Mouse (Mus musculus): ENCODE results near the gene Nhej1.
A peak's percentile ranks its signal among the peaks of the same experiment; 100 is the strongest.

Nhej1 gene

DNA sequence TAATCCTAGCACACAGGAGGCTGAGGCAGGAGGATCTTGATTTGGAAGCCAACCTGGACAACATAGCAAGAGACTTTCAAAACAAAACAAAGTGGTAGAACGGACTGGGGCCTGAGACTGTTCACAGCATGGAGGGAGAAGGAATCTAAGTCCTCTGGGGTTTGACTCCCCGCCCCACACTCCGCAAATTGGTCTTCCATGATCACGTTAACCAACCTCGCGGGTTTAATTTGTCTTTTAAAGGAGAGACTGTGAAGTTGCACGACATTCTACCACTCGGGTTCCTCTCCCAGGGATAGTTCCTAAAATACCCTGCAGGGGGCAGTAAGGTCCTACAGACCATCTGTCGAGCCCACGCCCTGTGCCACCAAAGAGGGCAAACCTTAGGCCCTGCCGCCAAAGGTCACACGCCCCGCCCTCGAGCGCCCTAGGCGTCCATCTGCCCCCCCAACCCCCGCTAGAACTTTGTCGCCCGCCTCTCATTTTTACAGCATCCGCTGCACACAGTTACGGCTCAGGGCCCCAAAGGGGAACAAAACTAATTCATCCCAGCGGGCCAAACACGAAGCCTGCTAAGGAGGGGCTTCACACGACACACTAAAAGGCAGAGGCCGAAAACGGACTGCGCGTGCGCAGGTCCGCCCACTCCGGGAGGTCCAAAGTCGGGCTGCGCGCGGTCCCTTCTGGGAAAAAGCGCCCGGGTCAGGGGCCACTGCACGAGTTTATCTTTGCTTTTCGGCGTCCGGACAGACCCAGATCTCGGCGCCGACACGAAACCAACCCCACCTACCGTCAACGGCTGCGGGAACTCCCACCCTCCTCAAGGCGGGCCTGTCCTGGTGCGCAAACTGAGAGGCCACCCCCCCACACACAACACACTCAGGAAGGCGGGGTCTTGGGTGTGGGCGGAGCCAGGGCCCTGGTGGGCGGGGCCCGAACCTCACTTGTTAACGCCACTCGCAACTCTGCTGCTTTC, at the start of gene Nhej1:
TSS of gene Nhej1 (minus strand) at position 855 of the 976 bp plus-strand sequence.
- peak; percentile 90 to 98 for DNase-seq

DNA sequence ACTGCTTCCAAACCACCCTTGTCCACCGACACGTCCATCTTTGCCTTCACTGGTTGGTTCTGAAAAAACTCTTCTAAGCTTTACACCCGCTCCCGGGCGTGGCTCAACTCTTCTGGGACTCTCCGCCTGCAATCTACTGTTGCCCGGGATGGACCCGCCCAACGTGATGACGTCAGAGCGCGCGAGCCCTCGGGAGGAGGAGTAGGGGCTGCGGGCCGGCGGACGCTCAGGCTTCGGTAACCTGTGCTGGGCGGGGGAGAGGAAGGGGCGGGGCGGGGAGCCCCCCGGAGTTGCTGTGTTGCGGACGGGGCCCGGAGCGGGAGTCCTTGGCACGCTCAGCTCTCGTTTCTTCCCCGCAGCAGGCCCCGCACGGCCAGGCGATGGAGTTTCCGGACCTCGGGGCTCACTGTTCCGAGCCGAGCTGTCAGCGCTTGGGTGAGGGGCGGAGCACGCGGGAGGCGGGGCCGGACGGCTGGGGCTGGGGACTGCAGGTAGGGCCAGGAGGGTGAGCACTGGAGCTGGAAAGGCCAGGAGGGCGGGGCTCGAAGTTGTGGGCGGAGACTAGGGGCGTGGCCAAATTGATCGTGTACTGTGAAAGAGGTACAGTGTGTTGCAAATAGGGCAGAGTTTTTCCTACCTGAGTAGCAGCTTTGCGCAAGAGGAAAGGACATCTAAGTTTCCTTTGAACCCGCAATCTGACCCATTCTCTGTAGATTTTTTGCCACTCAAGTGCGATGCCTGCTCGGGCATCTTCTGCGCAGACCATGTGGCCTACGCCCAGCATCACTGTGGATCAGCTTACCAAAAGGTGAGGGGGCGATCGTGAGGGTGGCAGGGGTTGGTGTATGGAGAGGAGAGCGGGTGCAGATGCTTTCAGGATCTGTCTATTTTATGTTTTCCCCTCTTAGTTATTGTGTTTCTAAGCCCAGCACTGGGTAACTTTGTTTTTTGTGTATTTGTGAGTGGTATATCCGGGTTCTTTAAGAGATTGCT, 43.8 kb upstream of the Nhej1 start, which contains the start of gene Zfand2b:
TSS of gene Zfand2b (plus strand) at position 175 of the 993 bp plus-strand sequence.
- DNase-seq, result peak; percentile 98 to 99

DNA sequence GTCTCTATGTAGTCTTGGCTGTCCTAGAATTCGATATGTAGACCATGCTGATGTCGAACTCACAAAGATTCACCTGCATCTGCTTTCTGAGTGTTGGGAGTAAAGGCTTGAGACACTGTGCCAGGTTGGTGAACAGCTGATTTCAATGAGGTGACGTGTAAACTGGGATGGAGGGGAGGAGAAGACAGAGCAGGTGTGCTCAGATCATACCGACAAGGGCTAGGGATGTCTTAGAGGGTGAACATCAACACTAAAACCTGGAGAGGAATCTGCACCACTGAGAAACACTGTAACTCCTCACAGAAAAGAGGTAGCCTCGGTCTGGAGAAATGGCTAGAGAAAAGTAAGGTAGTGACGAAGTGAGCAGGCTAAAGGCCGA, 43.1 kb upstream of the Nhej1 start:
- DNase-seq, result no peak

DNA sequence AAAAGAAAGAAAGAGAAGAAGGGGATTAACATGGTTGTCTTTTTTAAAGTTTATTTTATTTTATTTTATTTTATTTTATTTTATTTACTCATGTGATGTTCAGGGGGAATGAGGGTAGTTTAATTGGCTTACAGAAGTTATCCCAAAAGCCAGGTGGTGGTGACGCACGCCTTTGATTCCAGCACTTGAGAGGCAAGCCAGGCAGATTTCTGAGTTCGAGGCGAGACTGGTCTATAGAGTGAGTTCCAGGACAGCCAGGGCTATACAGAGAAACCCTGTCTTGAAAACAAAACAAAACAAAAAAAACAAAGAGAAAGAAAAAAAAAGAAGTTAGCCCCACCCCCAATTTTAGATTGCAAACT, 35.2 kb upstream of the Nhej1 start:
- no peak for DNase-seq

DNA sequence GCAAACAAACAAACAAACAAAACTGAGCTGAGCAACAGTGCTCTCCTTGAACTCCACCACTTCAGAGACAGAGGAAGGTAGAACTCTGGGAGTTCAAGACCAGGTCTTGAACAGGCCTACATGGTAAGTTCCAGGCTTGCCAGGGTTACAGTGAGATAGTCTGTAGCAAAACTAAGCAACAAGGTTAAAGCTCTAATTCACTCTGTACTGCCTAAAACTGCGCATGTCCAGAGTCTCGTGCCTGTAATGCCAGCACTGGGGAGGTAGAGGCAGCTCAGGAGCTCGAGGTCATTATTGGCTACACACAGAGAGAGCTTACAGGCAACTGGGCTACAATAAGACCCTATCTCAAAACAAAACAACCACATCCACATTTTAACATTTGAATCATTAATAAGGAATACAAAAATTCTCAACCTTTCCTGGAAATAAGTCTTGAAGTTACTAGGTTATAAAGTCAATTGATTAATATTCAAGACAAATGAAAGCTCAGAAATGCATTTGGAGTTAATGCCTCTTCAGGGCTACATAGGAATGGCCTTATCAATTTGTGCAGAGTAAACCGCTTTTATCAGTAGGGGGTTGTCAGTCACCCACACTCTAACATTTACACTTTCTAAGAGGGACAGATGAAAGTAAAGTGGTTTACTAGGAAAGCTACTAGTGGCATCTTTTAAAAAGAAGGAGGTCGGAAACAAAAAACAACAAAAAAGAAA, 34.7 kb upstream of the Nhej1 start:
- DNase-seq, result no peak

DNA sequence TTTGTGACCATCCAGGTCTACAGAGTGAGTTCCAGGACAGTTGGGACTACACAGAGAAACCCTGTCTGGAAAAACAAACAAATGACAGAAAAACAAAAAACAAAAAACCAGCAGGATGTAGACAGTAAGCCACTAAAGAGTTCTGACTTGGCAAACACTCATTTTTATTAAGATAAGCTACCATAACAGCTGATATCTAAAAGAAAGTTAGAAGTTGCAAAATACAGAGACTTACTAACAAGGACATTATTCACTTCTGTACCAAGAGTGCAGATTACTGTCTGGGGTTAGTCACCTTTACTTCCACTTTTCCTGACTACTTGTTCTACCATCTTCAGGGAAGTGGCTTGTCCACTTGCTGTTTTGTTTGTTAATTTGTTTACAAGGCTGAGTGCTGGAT, 34.0 kb upstream of the Nhej1 start:
- no peak for DNase-seq

DNA sequence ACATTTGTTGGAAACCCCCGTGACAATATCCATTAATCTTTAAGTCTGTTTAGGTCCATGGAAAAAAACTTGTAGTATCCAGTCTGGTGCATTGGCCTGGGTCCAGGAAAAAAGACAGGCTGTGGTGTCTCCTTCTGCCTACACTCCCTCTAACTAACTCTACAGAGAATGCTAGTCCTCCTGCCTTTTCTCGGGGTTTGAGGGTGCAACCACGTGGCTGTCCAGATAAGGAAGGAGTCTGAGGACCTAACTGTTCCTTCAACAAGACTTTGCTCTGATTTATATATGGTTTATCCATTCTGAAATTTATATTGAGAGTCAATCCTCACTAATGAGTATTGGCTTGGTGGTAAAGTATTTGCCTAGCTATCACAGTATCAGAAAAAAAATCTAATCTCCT, 30.8 kb upstream of the Nhej1 start:
- DNase-seq, result no peak

DNA sequence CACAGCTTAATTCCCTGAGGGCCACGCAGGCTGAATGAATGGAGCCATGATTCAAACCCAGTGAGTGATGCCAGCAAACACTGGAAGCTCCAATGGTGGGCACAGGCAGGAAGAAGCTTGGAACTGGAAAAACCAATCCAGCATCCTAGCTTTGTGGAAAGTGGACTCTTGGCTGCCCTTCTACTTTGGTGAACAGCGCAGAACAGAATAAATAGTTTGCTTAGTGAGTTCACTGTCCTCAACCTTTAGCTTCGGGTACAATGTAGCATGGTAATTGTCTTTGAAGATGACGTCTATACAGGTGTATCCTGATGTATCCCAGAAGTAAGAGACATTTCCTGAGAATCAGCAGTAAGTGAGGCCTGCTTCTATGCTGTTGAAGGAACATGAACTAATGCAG, 23.7 kb upstream of the Nhej1 start:
- DNase-seq, result no peak

DNA sequence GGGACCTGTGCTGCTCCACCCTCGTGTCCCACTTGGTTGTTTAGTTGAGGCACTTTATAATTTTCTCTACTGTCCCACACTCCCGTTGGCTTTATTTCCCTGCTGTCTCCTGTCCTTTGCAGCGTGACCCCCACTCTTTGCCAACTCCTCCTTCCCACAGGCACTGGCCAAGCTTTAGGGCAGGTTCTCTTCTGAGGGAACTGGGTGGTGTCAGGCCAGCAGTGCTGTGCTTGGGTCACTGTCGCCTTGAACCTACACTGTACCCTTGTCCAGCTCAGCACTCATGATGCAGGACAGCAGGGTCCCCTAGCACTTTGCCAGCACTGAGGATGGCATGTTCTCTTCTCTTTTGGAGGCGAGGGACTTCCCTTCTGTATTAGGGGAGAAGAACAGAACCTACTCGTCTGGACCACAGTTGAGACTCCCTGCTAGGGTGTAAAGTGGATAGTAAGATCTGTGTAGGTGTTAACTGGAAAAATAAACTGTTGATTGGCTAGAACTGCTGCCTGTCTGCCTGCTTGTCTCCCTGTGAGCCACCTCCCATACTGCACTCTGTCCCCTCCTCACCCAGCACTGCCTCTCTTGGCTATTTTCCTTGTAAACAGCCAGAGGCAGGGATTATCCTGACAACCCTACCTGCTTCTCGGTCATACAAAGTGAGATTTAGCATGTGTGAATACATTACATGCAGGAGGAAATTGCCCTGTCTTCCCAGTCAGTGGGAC, 22.6 kb upstream of the Nhej1 start:
- no peak for DNase-seq

DNA sequence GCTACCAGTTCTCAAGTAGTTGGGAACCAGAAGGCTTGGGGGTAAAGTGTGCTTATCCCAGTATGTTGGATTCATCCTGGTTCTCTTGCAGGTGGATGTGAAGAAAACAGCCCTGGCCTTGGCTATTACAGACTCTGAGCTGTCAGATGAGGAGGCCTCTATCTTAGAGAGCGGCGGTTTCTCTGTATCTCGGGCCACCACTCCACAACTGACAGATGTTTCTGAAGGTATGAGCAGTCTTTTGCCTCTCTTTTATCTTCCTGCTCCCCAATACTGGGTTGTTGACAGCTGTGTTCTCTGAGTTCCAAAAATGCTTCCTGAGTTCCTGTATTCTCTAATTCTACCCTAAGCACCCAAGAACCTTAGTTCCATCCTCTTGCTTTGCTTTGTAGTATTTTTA, 20.6 kb upstream of the Nhej1 start:
- no peak for DNase-seq

DNA sequence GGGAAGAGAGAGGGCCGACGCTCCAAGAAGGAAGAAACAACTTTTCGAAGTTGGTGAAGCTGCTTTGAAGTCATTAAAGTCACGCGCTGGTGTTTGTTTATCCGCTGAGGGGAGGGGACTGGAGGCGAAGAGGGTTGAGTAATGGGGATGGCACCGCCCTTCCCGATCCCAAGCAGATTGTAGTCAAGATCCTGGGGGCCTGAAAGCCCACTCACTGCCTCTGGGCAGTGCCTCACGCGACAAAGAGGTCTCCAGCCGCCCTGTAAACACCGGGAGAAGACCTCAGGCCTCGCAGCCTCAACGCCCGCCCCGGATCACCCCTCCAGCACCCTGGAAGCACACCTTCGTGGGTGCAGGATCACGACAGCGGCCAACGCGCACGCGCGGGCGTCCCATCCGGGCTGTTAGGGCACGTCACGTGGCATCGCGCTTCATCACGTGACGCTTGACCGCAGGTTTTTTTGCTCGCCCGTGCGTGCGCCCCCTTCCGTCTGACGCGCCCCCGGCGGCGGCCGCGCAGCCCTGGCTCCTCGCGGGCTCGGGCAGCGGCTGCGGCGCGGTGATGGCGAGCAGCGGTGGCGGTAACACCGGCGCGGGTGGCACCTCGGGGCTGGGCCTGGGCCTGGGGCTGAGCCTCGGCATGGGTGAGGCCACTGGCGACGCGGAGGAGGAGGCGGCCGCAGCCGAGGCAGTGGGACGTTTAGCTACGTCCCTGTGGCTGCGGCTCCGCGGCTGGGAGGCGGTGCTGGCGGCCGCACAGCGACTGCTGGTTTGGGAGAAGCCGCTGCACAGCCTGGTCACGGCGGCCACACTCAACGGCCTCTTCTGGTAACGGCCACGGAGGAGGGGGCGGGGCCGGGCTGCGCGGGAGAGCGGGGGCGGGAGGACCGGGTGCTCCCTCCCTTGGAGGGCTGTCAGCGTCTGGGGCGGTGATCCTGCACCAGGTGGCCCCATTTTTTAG, 17.6 kb upstream of the Nhej1 start, which contains the start of the genes Cnppd1 and Retreg2:
TSS of gene Cnppd1 (minus strand) at position 411 of the 961 bp plus-strand sequence.
TSS of gene Retreg2 (plus strand) at position 478 of the 961 bp plus-strand sequence.
- peak; percentile 94 to 95 for DNase-seq

DNA sequence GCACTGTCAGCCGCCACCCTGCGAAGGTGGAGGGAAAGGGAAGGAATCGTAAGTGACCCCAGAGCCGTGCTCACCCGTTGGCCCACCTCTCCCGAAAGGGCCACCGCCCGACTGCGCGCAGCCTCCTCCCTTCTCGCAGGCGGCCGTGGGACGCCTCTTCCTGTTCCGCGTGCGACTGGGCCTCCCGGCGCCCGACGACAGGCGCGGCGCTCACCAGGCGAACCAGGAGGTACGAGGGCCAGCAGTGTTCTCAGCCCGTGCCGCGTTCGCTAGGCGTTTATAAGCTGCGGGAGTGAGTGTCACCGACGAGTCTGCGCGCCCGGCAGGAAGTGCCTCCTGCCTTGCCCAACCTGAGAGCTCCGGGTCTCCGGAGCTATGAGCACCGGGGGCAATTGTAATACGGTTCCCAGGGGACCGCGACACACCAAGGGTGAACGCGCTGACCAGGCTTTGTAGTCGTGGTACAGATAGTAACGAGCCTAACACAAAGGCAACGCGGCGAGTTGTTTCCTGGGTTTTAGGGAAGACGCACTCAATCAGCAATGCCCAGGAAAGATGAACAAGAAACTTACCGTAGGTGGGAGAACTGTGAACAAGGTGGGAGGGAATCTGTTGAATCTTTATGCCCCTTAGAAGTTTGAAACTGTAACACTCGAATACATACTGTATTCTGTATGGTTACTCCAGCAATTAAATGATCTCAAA, 16.6 kb upstream of the Nhej1 start:
- peak; percentile 71 to 76 for DNase-seq

DNA sequence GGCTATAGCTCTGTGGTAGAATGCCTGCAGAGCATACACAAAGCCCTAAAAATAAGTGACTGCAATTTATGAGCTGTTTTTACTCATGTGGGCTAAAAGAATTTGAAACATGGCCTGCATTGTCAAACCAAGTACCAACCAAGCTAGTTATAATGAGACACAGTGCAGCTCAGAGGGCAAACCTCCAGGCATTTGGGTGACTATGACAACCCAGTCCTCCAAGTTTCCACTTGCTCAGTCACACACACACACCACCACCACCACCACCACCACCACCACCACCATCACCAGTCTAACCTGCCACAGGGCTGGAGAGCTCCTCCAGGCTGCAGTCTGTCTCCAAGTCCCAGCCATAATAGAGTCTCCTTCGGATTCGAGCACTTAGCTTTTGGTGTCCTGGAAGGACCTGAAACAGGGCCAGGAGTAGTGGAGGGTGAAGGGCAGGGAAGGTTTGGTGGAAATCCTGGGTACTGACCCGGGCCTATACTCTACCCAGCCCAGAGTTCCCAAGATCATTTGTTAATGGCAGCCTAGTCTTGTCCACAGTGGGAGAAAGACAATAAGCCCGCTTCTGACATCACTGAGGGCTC, 15.7 kb upstream of the Nhej1 start:
- no peak for DNase-seq

DNA sequence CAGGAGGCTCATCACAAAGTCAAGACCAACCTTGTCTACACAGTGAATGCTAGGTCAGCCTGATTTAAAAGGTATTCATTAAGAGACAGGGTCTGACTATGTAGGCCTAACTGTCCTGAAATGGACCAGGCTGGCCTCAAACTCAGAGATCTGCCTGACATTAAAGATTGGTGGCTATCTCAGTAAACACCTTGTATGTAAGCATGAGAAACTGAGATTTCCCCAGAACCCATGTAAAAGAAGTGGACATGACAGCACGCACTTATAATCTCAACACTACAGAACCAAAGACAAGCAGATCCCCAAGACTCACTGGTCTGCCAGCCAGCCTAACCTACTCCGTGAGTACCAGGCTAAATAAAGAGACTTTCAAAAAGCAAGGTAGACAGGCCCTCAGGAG, 13.4 kb upstream of the Nhej1 start:
- no peak for DNase-seq

DNA sequence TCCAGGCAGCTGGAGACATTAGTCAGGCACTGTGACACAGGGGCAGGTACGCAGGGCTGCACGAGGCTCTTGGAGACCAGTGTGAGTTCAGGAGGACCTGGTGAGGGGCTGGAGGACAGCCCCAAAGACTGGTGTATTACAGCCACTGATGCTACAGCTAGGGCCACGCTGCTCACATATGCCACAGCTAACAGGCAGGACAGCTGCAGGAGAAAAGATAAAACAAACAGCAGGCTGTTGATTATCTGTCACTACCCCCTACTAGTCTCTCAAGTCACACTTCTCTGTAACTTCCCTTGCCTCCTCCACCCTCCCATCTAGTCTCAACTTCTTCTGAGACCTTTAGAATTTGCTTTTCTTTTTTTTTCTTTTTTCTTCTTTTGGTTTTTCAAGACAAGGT, 11.7 kb upstream of the Nhej1 start:
- DNase-seq, result no peak

DNA sequence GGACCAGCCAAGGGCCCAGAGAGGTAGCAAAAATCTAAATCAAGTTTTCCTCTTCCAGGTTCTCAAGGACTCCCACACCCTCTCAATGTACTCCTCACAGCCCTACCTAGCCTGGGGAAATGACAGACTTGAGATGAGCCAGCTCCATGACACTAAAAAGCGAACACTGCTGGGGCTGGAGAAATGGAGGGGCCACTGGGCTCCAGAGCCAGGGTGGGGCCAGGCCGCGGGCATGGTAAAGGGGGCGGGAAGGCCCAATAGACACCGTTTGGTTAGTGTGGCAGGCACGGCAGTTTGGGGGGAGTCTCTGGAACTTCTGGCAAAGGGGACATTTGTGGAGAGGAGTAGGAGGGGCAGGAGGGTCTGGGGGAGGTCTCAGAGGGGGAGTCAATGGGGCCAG, 11.3 kb upstream of the Nhej1 start:
- DNase-seq, result no peak

DNA sequence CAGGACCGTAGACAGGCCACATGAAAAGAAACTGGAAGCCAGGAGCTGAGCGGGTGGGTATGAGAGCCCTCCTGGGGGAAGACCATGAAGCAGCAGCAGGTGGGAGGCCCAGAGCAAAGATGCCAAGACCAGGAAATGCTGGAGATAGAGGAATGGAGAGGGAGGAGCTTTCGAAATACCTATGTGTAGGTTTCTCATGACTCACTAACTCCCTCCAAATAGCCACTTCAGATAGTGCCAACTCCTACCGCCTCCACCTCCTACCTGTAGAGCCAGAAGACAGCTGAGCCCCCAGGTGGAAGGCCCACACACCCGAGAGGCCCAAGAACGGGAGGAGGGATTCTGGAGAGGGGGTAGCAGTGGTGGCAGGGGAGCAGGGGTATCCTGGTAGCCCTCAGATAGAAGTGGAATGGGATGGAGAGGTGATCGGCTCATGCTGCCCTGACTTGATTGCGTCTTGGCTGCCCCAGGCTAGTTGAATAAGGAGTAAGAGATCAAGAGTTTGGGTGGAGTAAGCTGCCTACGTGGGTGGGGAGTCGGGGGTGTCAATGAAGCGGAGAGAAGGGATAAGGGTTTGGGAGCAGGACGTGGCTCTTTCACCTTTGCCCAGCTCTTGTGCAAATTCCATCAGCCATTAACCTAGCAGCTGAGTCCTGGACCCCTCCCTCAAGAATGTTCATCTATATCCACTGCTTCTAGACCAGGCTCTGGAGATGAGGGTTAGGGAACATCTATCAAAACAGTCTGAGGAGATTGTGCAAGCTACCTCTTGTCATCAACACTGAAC, 8.6 kb upstream of the Nhej1 start, which contains the start of gene Slc23a3:
TSS of gene Slc23a3 (minus strand) at position 470 of the 787 bp plus-strand sequence.
- no peak for DNase-seq

DNA sequence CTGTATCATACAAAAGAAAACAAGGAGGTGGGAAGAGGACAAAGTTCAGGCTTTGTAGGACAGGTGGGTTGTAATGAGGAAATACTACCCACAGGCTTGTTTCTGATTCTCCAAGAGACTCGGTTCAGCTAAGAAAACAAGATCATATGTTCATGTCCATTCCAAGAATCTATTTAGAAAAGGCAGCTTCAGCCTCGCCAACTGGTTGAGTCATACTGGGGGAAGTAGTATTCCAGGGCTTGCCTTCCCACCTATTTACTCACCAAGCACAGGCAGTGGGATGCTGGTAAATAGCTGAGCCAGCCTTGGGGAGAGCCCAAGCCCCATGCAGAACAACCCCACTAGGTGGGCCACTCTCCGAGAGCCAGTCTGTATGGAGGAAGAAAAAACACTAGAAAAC, 3.6 kb upstream of the Nhej1 start:
- DNase-seq, result no peak

DNA sequence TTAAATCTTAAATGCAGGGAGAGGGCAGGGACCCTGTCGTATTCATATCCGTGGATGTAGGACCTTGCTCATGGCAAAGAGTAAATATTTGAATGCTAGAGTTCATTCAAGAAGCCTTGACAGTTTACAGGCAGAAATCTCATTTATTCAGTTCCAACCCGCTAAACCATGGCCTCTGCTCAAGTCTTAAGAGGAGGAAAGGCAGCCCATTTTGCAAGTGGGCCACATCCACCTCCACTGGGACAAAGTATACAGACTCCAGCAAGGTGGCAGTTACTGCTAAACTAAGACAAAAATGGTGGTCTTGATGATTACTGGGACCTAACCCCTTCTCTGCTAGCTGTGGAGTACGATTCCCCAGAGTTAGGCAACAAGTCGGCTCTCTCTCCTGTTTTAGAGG, 418 bp upstream of the Nhej1 start:
- no peak for DNase-seq

All from spleen, adult 18-20 months (tissue).